Mouse (Mus musculus) heart, postnatal 0 days (tissue): ENCODE measurements around the gene Prkaa1. TPM values are rescaled to one million over a fixed set of nuclear protein-coding genes. Genes with fewer than 3 reads are reported as not detected.

Experiments used
- ATAC-seq: fragments of 200-750 bp; cut with Nextera tagmentation; 2 replicates; pipeline ENCODE4 v1.8.0; 2017; ENCODE audit warnings: low read depth, moderate number of reproducible peaks, moderate library complexity; ENCODE audit not compliant: insufficient read depth
- DNase-seq: peaks from one replicate; pipeline ENCODE4 v3.0.0-alpha.2; 2016; ENCODE audit warnings: low spot score
- H3K27ac ChIP-seq: fragments of 300-500 bp; sonication (generic); 2 replicates; pipeline ENCODE4 v1.5.1; 2014; ENCODE audit warnings: low read depth, mild to moderate bottlenecking
- H3K27me3 ChIP-seq: fragments of 300-500 bp; sonication (generic); 2 replicates; pipeline ENCODE4 v1.6.1; 2014; ENCODE audit warnings: low read length, mixed read lengths; ENCODE audit not compliant: control insufficient read depth, insufficient read depth
- H3K36me3 ChIP-seq: fragments of 300-500 bp; sonication (generic); replicated peaks from 2 replicates; pipeline ENCODE4 v1.6.1; 2014; ENCODE audit warnings: low read length, mixed read lengths; ENCODE audit not compliant: control insufficient read depth, insufficient read depth
- H3K4me1 ChIP-seq: fragments of 300-500 bp; sonication (generic); 2 replicates; pipeline ENCODE4 v1.6.1; 2014; ENCODE audit warnings: antibody characterized with exemption; ENCODE audit not compliant: control insufficient read depth, insufficient read depth
- H3K4me2 ChIP-seq: fragments of 300-500 bp; sonication (generic); 2 replicates; pipeline ENCODE4 v1.6.1; 2014; ENCODE audit warnings: low read depth, mild to moderate bottlenecking, low read length, moderate library complexity
- H3K4me3 ChIP-seq: fragments of 300-500 bp; sonication (generic); 2 replicates; pipeline ENCODE4 v1.5.1; 2014; ENCODE audit warnings: low read depth, low read length
- H3K9ac ChIP-seq: fragments of 300-500 bp; sonication (generic); replicated peaks from 2 replicates; pipeline ENCODE4 v1.6.1; 2014; ENCODE audit warnings: low read depth, low read length, mixed read lengths
- H3K9me3 ChIP-seq: fragments of 300-500 bp; sonication (generic); replicated peaks from 2 replicates; pipeline ENCODE4 v1.6.1; 2016; ENCODE audit warnings: low read length; ENCODE audit not compliant: control insufficient read depth
- CTCF ChIP-seq: IDR thresholded peaks from 2 replicates; pipeline ENCODE4 v1.5.1; 2016; ENCODE audit warnings: antibody characterized with exemption, control low read depth, low read depth
- EP300 ChIP-seq: IDR thresholded peaks from 2 replicates; pipeline ENCODE4 v1.6.1; 2016; ENCODE audit warnings: antibody characterized with exemption, low read depth
- WGBS: fragments of 180-500 bp; shearing (Covaris S2); extraction: QIAGEN DNeasy Blood & Tissue Kit; methylation state at CpG from one replicate; pipeline ENCODE4 v1.1.7; 2014; 5-methylcytosine and 5-hydroxymethylcytosine counted together
- polyA plus RNA-seq: library from polyadenylated mRNA; unstranded; fragments of >200 nt; fragmentation: Nextera tagmentation; extraction: Ambion mirVana; gene quantifications from 2 replicates; pipeline ENCODE4 v1.2.1, GENCODE M21; 2015
- total RNA-seq: library from RNA; depleted of rRNA; stranded (reverse); fragments of >200 nt; gene quantifications from 2 replicates; pipeline ENCODE4 v1.2.3, GENCODE M21; 2014; ENCODE audit warnings: low replicate concordance

The Prkaa1 gene
- total and polyA plus RNA-seq, 2 experiments from 2014 or later = 10.0 to 15.5 TPM

DNA sequence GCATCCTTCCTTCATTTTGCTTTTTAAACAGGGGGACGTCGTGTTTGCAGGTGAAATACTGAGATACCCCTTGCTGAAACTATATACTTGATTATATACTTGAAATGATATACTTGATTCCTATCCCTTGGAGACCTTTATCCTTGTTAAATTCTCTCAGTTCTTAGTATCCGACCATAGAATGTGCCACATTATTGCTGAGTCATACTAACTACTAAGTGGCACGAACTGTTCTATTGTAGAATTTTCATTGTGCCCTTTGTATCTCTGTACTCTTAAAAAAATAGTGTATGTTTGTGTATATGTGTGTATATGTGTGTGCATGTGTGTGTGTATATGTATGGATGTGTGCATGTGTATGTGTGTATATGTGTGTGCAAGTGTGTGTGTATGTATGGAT, 12.7 kb downstream of the Prkaa1 start:
- H3K9ac ChIP-seq = no peak overlapping the region
- peaks cover 8% of the 10 kb centered on the region; the same call in 1 of the 2 replicates for H3K4me1 ChIP-seq
- no peak for ATAC-seq
- no peak overlapping the region for H3K4me3 ChIP-seq
- TF ChIP-seq EP300 = no peak
- TF ChIP-seq CTCF = no peak
- no peaks in the 10 kb centered on the region for H3K9me3 ChIP-seq
- H3K27ac ChIP-seq = no peak overlapping the region
- 79% methylated on average over 4 of the region's 4 CpGs for WGBS
- no peak overlapping the region for H3K4me2 ChIP-seq
- H3K36me3 ChIP-seq = no peaks in the 10 kb centered on the region; the same call in 1 of the 2 replicates
- DNase-seq = no peak
- H3K27me3 ChIP-seq = no peaks in the 10 kb centered on the region

DNA sequence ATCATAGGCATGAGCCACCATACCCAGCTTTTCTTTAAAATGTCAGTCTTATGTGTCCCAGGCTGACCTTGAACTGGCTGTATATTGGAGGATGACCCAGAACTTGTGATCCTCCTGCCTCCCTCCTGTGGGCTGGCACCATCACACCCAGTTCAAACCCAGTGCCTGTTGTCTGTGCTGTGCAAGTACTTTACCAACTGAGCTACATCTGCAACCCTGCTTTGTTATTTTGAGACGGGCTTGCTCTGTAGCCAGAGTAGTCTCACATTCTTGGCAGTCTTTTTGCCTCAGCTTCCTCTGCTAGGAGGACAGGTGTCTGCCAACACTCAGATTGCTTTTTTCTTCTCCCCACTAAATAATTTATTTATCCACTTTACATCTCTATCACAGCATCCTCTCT, 13.7 kb downstream of the Prkaa1 start:
- Histone ChIP-seq H3K27me3 (no peaks in the 10 kb centered on the region), H3K9me3 (no peaks in the 10 kb centered on the region), H3K27ac (no peak overlapping the region), H3K4me1 (peaks cover 8% of the 10 kb centered on the region; the same call in 1 of the 2 replicates), H3K9ac (no peak overlapping the region), H3K4me2 (no peak overlapping the region), H3K4me3 (no peak overlapping the region), H3K36me3 (no peaks in the 10 kb centered on the region; the same call in 1 of the 2 replicates)
- TF ChIP-seq EP300 (no peak), CTCF (no peak)
- WGBS = 22% methylated on average over 1 of the region's 1 CpGs
- no peak for ATAC-seq
- DNase-seq = no peak

- no peaks in the 10 kb centered on the region for H3K27me3 ChIP-seq
- peak overlapping the region; percentile 40 for H3K27ac ChIP-seq
- H3K9me3 ChIP-seq = no peaks in the 10 kb centered on the region
- no peak for DNase-seq
- peaks cover 8% of the 10 kb centered on the region; the same call in 1 of the 2 replicates for H3K4me1 ChIP-seq
- no peak for ATAC-seq
- H3K36me3 ChIP-seq = peaks cover 11% of the 10 kb centered on the region
- WGBS = 58% methylated on average over 6 of the region's 6 CpGs
- H3K4me2 ChIP-seq = no peak overlapping the region
- H3K4me3 ChIP-seq = no peak overlapping the region
- no peak for TF ChIP-seq EP300
- TF ChIP-seq CTCF = no peak
- no peak overlapping the region for H3K9ac ChIP-seq
Measured at GRCm38 (mm10) chr15:5158827-5159226, 15.2 kb downstream of the Prkaa1 start.

GRCm38 (mm10) chr15:5165121-5165773, 21.6 kb downstream of the Prkaa1 start:
- ATAC-seq (no peak), DNase-seq (no peak)
- 53% methylated on average over 12 of the region's 12 CpGs for WGBS
- Histone ChIP-seq H3K27ac (no peak overlapping the region), H3K4me3 (no peak overlapping the region), H3K9ac (no peak overlapping the region), H3K4me1 (no peaks in the 10 kb centered on the region), H3K36me3 (peaks cover 41% of the 10 kb centered on the region), H3K27me3 (no peaks in the 10 kb centered on the region), H3K9me3 (no peaks in the 10 kb centered on the region), H3K4me2 (no peak overlapping the region)
- TF ChIP-seq CTCF = no peak
- TF ChIP-seq EP300 = no peak

DNA sequence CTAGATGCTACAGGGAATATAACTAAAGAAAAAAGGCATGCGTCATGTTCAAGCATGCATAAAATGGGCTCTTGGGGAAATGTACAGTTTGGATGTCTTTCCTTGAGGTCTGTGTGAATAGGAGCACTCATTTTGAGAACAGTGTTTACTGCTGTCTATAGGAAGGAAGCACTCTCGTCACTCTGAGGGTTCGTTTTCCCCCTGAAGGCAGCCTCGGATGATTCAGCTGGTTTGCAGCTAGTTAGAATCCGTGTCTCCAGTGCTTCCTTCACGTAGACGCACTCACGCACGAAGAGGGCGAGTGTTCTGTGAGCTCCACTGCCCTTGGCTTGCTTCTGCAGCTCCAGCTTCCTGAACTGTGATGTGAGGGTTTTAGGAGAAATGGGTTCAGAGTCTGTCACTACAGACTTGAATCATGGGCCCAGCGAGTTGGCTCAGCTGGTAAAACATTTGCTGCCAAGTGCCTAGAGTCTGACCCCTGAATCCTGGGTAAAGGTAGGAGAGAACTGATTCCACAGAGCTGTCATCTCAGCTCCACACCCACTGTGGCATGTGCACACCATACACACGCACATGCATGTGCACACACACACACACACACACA, 29.7 kb downstream of the Prkaa1 start:
- H3K9ac ChIP-seq = no peak overlapping the region
- no peak for ATAC-seq

More for the DNA sequence above, 29.7 kb downstream of the Prkaa1 start:
- DNase-seq = no peak
- WGBS = 87% methylated on average over 12 of the region's 12 CpGs
- no peak overlapping the region for H3K27ac ChIP-seq
- peaks cover 64% of the 10 kb centered on the region for H3K36me3 ChIP-seq
- TF ChIP-seq CTCF (no peak), EP300 (no peak)
- H3K27me3 ChIP-seq = no peaks in the 10 kb centered on the region
- H3K9me3 ChIP-seq = no peaks in the 10 kb centered on the region
- H3K4me1 ChIP-seq = no peaks in the 10 kb centered on the region
- no peak overlapping the region for H3K4me2 ChIP-seq
- H3K4me3 ChIP-seq = no peak overlapping the region
